Mouse (Mus musculus): ENCODE data around the gene Pik3c2g.

Pik3c2g gene

GRCm38 (mm10) chr6:139735708-139736626, 148.9 kb downstream of the Pik3c2g start:
- no peak for DNase-seq (ENCODE audit: extremely low spot score, low spot score)

GRCm38 (mm10) chr6:139738350-139738749, 151.3 kb downstream of the Pik3c2g start:
- no peak for DNase-seq (ENCODE audit: extremely low spot score, low spot score)

GRCm38 (mm10) chr6:139742693-139743432, 155.8 kb downstream of the Pik3c2g start:
- DNase-seq (ENCODE audit: extremely low spot score, low spot score) = no peak

- DNase-seq (ENCODE audit: extremely low spot score, low spot score) = no peak
Observed at GRCm38 (mm10) chr6:139746758-139747479, 159.9 kb downstream of the Pik3c2g start.

GRCm38 (mm10) chr6:139748091-139748771, 161.2 kb downstream of the Pik3c2g start:
- no peak for DNase-seq (ENCODE audit: extremely low spot score, low spot score)

- no peak for DNase-seq (ENCODE audit: extremely low spot score, low spot score)
Observed at GRCm38 (mm10) chr6:139750599-139750998, 163.6 kb downstream of the Pik3c2g start.

GRCm38 (mm10) chr6:139751022-139751421, 164.0 kb downstream of the Pik3c2g start:
- DNase-seq (ENCODE audit: extremely low spot score, low spot score) = no peak

GRCm38 (mm10) chr6:139757876-139758275, 170.9 kb downstream of the Pik3c2g start:
- DNase-seq (ENCODE audit: extremely low spot score, low spot score) = no peak

GRCm38 (mm10) chr6:139760978-139761377, 174.0 kb downstream of the Pik3c2g start:
- no peak for DNase-seq (ENCODE audit: extremely low spot score, low spot score)

GRCm38 (mm10) chr6:139764398-139764797, 177.4 kb downstream of the Pik3c2g start:
- no peak for DNase-seq (ENCODE audit: extremely low spot score, low spot score)

- no peak for DNase-seq (ENCODE audit: extremely low spot score, low spot score)
Observed at GRCm38 (mm10) chr6:139769744-139770473, 182.9 kb downstream of the Pik3c2g start.

GRCm38 (mm10) chr6:139770535-139770934, 183.5 kb downstream of the Pik3c2g start:
- DNase-seq (ENCODE audit: extremely low spot score, low spot score) = no peak

GRCm38 (mm10) chr6:139777576-139778282, 190.7 kb downstream of the Pik3c2g start:
- DNase-seq (ENCODE audit: extremely low spot score, low spot score) = no peak

- no peak for DNase-seq (ENCODE audit: extremely low spot score, low spot score)
Observed at GRCm38 (mm10) chr6:139780028-139780427, 193.0 kb downstream of the Pik3c2g start.

GRCm38 (mm10) chr6:139789479-139789878, 202.5 kb downstream of the Pik3c2g start:
- DNase-seq (ENCODE audit: extremely low spot score, low spot score) = no peak

GRCm38 (mm10) chr6:139799541-139800226, 212.7 kb downstream of the Pik3c2g start:
- DNase-seq (ENCODE audit: extremely low spot score, low spot score) = no peak

- no peak for DNase-seq (ENCODE audit: extremely low spot score, low spot score)
Observed at GRCm38 (mm10) chr6:139821916-139822315, 234.9 kb downstream of the Pik3c2g start.

- DNase-seq (ENCODE audit: extremely low spot score, low spot score) = no peak
Observed at GRCm38 (mm10) chr6:139838239-139838638, 251.2 kb downstream of the Pik3c2g start.

- DNase-seq (ENCODE audit: extremely low spot score, low spot score) = no peak
Observed at GRCm38 (mm10) chr6:139838713-139839112, 251.7 kb downstream of the Pik3c2g start.
